Mouse (Mus musculus) embryonic facial prominence, embryonic 10.5 days (tissue): ENCODE results near the gene Zfp691. TPM values are rescaled to one million over a fixed set of nuclear protein-coding genes. Genes with fewer than 3 reads are reported as not detected.
A peak's percentile ranks its signal among the peaks of the same experiment; 100 is the strongest.

ENCODE experiments used
- DNase-seq: peaks from one replicate; pipeline ENCODE4 v3.0.0-alpha.2; 2017; ENCODE audit warnings: low spot score
- H3K27ac ChIP-seq: fragments of 300-500 bp; sonication (generic); replicated peaks from 2 replicates; pipeline ENCODE4 v1.5.1; 2016; ENCODE audit warnings: mild to moderate bottlenecking
- H3K27me3 ChIP-seq: fragments of 300-500 bp; sonication (generic); replicated peaks from 2 replicates; pipeline ENCODE4 v1.6.1; 2016; ENCODE audit warnings: low read depth, mild to moderate bottlenecking; ENCODE audit not compliant: poor library complexity, severe bottlenecking
- H3K36me3 ChIP-seq: fragments of 300-500 bp; sonication (generic); replicated peaks from 2 replicates; pipeline ENCODE4 v1.6.1; 2016; ENCODE audit warnings: mild to moderate bottlenecking, moderate library complexity
- H3K4me1 ChIP-seq: fragments of 300-500 bp; sonication (generic); 2 replicates; pipeline ENCODE4 v1.6.1; 2016
- H3K4me3 ChIP-seq: fragments of 300-500 bp; sonication (generic); 2 replicates; pipeline ENCODE4 v1.5.1; 2016; ENCODE audit warnings: mild to moderate bottlenecking, moderate library complexity
- H3K9me3 ChIP-seq: fragments of 300-500 bp; sonication (generic); 2 replicates; pipeline ENCODE4 v1.6.1; 2016; ENCODE audit warnings: mild to moderate bottlenecking
- WGBS: fragments of 180-500 bp; shearing (Covaris S2); methylation state at CpG from one replicate; pipeline ENCODE4 v1.1.7; 2016; 5-methylcytosine and 5-hydroxymethylcytosine counted together
- polyA plus RNA-seq: library from polyadenylated mRNA; unstranded; fragments of >200 nt; fragmentation: Nextera tagmentation; extraction: Ambion mirVana; gene quantifications from 2 replicates; pipeline ENCODE4 v1.2.1, GENCODE M21; 2016

Zfp691 gene
- polyA plus RNA-seq, 1 experiment from 2014 or later = 11.4 TPM

GRCm38 (mm10) chr4:119162990-119163389 is 11.0 kb downstream of the Zfp691 start:
- 75% methylated on average over 4 of the region's 4 CpGs for WGBS

GRCm38 (mm10) chr4:119161358-119161757 is 12.6 kb downstream of the Zfp691 start:
- Histone ChIP-seq H3K36me3 (no peaks in the 10 kb centered on the region), H3K9me3 (no peaks in the 10 kb centered on the region), H3K27ac (no peak overlapping the region), H3K27me3 (no peaks in the 10 kb centered on the region), H3K4me3 (no peak overlapping the region), H3K4me1 (no peaks in the 10 kb centered on the region)
- 79% methylated on average over 3 of the region's 3 CpGs for WGBS
- DNase-seq = no peak

More at GRCm38 (mm10) chr4:119162990-119163389, 11.0 kb downstream of the Zfp691 start:
- H3K4me3 ChIP-seq = no peak overlapping the region
- H3K4me1 ChIP-seq = no peaks in the 10 kb centered on the region
- DNase-seq = no peak
- H3K9me3 ChIP-seq = no peaks in the 10 kb centered on the region
- H3K27me3 ChIP-seq = no peaks in the 10 kb centered on the region
- H3K36me3 ChIP-seq = peaks cover under 1% of the 10 kb centered on the region
- no peak overlapping the region for H3K27ac ChIP-seq

DNA sequence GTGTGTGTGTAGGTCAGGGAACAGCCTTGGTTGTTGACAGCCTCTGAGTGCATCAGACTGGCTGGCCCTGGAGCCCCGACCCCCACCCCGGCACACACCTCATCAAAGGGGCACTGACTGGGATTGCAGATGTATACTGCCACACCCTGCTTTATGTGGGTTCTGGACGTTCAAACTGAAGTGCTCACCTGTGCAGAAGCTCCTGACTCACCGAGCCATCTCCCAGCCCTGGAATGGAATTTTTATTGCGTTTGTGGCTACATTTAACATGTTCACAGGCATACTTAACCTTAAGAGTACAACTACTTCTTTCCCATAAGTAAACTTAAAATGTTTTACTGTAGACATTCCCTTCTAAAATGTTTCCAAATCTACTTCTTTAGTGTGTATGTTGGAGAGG is 16.1 kb downstream of the Zfp691 start:
- Histone ChIP-seq H3K9me3 (no peaks in the 10 kb centered on the region), H3K4me3 (no peak overlapping the region), H3K36me3 (no peaks in the 10 kb centered on the region), H3K27me3 (no peaks in the 10 kb centered on the region), H3K4me1 (no peaks in the 10 kb centered on the region), H3K27ac (no peak overlapping the region)
- 86% methylated on average over 5 of the region's 5 CpGs for WGBS
- no peak for DNase-seq

DNA sequence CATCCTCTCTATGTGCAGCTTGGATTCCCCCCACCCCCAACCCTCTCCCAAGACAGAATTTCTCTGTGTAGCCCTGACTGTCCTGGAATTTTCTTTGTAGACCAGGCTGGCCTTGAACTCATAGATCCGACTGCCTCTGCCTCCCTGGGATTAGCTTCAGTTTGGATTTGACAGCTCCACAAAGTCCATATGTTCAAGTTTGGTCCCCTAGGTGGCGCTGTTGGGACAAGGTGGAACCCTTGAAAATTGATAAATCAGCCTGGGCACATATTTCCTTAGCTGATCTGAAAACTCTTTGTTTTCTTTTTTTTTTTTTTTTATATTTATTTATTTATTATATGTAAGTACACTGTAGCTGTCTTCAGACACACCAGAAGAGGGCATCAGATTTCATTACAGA is 16.8 kb downstream of the Zfp691 start:
- H3K4me1 ChIP-seq = no peaks in the 10 kb centered on the region
- 37% methylated on average over 2 of the region's 2 CpGs for WGBS
- no peaks in the 10 kb centered on the region for H3K27me3 ChIP-seq
- no peaks in the 10 kb centered on the region for H3K36me3 ChIP-seq
- no peaks in the 10 kb centered on the region for H3K9me3 ChIP-seq
- DNase-seq = peak; percentile 62
- H3K4me3 ChIP-seq = no peak overlapping the region
- H3K27ac ChIP-seq = no peak overlapping the region

DNA sequence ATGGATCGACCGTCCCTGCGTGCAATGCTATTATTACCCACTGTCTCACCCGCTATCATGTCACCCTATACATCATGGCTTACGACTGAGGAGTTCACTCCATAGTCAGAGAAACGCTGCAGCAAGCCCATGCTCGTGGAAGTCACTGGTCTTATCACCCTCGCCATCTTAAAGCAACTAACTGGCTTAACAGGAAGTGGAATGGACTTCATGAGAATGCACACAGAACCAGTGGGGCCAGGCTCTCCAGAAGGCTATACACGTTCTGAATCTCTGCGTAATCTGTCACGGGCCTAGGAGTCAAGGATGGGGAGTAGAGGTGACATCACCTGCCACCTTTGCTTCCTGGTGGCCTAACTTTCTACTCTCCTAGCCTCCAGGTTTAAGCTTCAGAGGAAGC is 25.3 kb downstream of the Zfp691 start:
- no peaks in the 10 kb centered on the region; the same call in 1 of the 2 replicates for H3K27me3 ChIP-seq
- no peaks in the 10 kb centered on the region for H3K36me3 ChIP-seq
- no peak overlapping the region for H3K4me3 ChIP-seq
- no peaks in the 10 kb centered on the region for H3K9me3 ChIP-seq
- DNase-seq = no peak
- no peaks in the 10 kb centered on the region for H3K4me1 ChIP-seq
- 87% methylated on average over 11 of the region's 11 CpGs for WGBS
- no peak overlapping the region for H3K27ac ChIP-seq

GRCm38 (mm10) chr4:119147347-119147746 is 26.6 kb downstream of the Zfp691 start:
- peaks cover 4% of the 10 kb centered on the region for H3K4me1 ChIP-seq
- H3K4me3 ChIP-seq = no peak overlapping the region
- DNase-seq = no peak
- H3K9me3 ChIP-seq = no peaks in the 10 kb centered on the region
- 92% methylated on average over 5 of the region's 5 CpGs for WGBS
- H3K27ac ChIP-seq = no peak overlapping the region
- H3K27me3 ChIP-seq = no peaks in the 10 kb centered on the region; the same call in 1 of the 2 replicates
- H3K36me3 ChIP-seq = no peaks in the 10 kb centered on the region

GRCm38 (mm10) chr4:119146816-119147215 is 27.2 kb downstream of the Zfp691 start:
- H3K36me3 ChIP-seq = no peaks in the 10 kb centered on the region
- no peaks in the 10 kb centered on the region for H3K9me3 ChIP-seq
- H3K27me3 ChIP-seq = no peaks in the 10 kb centered on the region; the same call in 1 of the 2 replicates
- no peak for DNase-seq
- no peak overlapping the region for H3K4me3 ChIP-seq
- 89% methylated on average over 7 of the region's 7 CpGs for WGBS
- peaks cover 5% of the 10 kb centered on the region for H3K4me1 ChIP-seq
- H3K27ac ChIP-seq = no peak overlapping the region

DNA sequence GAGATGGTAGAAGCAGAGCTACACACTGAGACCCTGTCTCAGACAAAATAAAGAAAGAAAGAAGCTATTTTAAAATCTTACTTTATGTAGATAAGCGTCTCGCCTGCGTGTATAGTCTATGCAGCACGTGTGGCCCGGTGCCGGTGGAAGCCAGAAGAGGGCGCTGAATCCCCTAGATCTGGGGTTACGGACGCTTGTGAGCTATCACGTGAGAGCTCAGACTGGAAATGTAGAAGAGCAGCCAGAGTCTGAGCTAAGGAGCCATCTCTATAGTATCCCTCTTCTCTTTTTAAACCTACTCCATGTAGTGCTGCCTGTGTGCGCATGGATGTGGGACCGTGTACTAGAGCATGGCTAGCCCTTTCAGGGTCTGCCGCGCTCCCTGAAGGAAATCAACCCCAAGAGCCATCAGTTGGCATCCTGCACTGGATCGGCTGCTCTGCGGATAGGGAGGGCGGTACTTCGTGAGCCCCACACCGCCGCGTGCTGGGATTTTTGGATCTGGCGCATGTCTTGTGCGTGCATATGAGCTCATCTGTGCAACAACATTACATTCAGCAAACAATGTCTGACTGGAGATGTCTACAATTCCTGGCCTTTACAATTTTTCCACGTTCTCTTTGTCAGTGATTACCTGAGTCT is 31.6 kb downstream of the Zfp691 start:
- Histone ChIP-seq H3K9me3 (no peaks in the 10 kb centered on the region), H3K27ac (peak overlapping the region; percentile 61), H3K36me3 (peaks cover 4% of the 10 kb centered on the region), H3K27me3 (no peaks in the 10 kb centered on the region; the same call in 1 of the 2 replicates), H3K4me1 (peaks cover 19% of the 10 kb centered on the region), H3K4me3 (peak overlapping the region; percentile 47)
- WGBS = 24% methylated on average over 24 of the region's 24 CpGs
- peak; percentile 83 for DNase-seq

DNA sequence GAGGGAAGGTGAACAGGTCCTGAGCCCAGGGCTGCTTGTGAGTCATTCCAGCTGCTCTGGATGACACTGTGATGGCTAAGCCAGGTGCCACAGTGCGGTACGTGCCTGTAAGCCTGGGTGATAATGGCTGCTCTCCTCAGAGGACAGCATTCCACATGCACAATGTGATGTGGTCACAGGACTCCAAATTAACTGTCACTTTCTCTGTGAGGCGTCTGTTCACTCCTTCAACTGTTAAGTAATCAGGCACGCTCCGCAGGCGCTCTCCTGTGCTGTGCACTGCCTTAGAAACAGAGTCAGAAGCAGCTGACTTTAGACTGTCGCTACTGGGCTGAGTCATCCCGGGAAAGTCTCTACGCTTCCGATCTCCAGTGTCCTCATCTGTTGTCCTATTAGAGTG is 32.8 kb downstream of the Zfp691 start:
- no peak overlapping the region for H3K27ac ChIP-seq
- no peaks in the 10 kb centered on the region for H3K9me3 ChIP-seq
- WGBS = 65% methylated on average over 10 of the region's 10 CpGs
- peaks cover 16% of the 10 kb centered on the region for H3K36me3 ChIP-seq
- H3K4me3 ChIP-seq = no peak overlapping the region
- H3K4me1 ChIP-seq = peaks cover 19% of the 10 kb centered on the region
- no peak for DNase-seq
- H3K27me3 ChIP-seq = no peaks in the 10 kb centered on the region; the same call in 1 of the 2 replicates

- Histone ChIP-seq H3K4me1 (peaks cover 19% of the 10 kb centered on the region), H3K27ac (no peak overlapping the region), H3K4me3 (no peak overlapping the region), H3K27me3 (no peaks in the 10 kb centered on the region; the same call in 1 of the 2 replicates), H3K36me3 (peaks cover 27% of the 10 kb centered on the region), H3K9me3 (no peaks in the 10 kb centered on the region)
- WGBS = 48% methylated on average over 3 of the region's 3 CpGs
- peak; percentile 49 for DNase-seq
Observed at GRCm38 (mm10) chr4:119140126-119140525, 33.9 kb downstream of the Zfp691 start.

DNA sequence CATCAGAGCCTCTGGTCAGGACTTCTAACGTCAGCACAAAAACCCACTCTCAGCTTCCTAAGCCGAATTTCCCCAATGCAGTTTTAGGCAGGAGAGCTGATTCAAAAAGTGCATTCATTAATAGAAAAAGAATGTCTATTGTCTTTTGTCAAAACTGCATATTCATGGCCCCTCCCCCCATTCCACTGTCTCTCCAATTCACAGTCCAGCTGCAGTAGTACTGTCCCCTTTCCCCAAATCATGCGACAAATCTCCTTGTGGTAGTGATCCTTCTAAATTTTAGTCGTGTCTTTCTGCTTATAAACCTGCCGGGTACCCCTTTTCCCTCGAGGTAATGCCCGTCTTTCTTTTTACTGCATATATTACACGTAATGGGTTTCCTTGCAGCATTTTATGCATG is 35.2 kb downstream of the Zfp691 start:
- H3K27ac ChIP-seq = no peak overlapping the region
- peak overlapping the region; percentile 39; the same call in 1 of the 2 replicates for H3K4me3 ChIP-seq
- no peaks in the 10 kb centered on the region; the same call in 1 of the 2 replicates for H3K27me3 ChIP-seq
- peaks cover 19% of the 10 kb centered on the region for H3K4me1 ChIP-seq
- no peak for DNase-seq
- H3K36me3 ChIP-seq = peaks cover 40% of the 10 kb centered on the region
- no peaks in the 10 kb centered on the region for H3K9me3 ChIP-seq
- 65% methylated on average over 8 of the region's 8 CpGs for WGBS

GRCm38 (mm10) chr4:119138171-119138570 is 35.8 kb downstream of the Zfp691 start:
- no peaks in the 10 kb centered on the region for H3K27me3 ChIP-seq
- 11% methylated on average over 18 of the region's 18 CpGs for WGBS
- peak overlapping the region; percentile 39 for H3K4me3 ChIP-seq
- peaks cover 46% of the 10 kb centered on the region for H3K36me3 ChIP-seq
- no peaks in the 10 kb centered on the region for H3K9me3 ChIP-seq
- no peak overlapping the region; the same call in 1 of the 2 replicates for H3K27ac ChIP-seq
- peak; percentile 83 for DNase-seq
- H3K4me1 ChIP-seq = peaks cover 19% of the 10 kb centered on the region

GRCm38 (mm10) chr4:119137313-119137712 is 36.7 kb downstream of the Zfp691 start:
- H3K27me3 ChIP-seq = no peaks in the 10 kb centered on the region
- H3K4me1 ChIP-seq = peaks cover 14% of the 10 kb centered on the region
- H3K27ac ChIP-seq = no peak overlapping the region
- H3K9me3 ChIP-seq = no peaks in the 10 kb centered on the region
- 77% methylated on average over 8 of the region's 8 CpGs for WGBS
- DNase-seq = no peak
- H3K4me3 ChIP-seq = no peak overlapping the region
- H3K36me3 ChIP-seq = peaks cover 55% of the 10 kb centered on the region
